Mouse (Mus musculus) lung, postnatal 0 days (tissue): ENCODE measurements around the gene Plppr5.

ENCODE experiments used
- CTCF ChIP-seq: IDR thresholded peaks from 2 replicates; pipeline ENCODE4 v1.5.1; 2016; ENCODE audit warnings: antibody characterized with exemption, mild to moderate bottlenecking
- EP300 ChIP-seq: IDR thresholded peaks from 2 replicates; pipeline ENCODE4 v1.6.1; 2016; ENCODE audit warnings: antibody characterized with exemption, mild to moderate bottlenecking, control low read depth

DNA sequence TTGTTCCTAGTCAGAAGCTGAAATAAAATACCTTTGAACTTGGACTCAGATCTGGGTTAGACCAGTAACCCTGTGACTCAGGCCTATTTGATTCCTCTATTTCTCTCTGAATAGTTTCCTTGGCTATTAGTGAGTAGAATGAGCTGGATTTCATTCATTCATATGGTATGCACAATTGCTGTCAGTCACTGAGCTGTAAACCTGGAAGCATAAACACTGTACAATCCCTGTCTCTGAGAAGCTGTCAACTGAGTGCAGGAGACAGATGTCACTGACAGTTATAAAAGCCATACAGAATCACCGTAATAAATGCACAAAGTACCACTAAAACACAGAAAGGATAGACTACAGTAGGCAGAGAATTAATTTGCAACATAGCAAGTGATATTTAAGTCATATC is 40.2 kb downstream of the Plppr5 start:
- no peak for TF ChIP-seq CTCF
- no peak for TF ChIP-seq EP300
